Mouse (Mus musculus): ENCODE measurements around the gene Sntb2. TPM values are rescaled to one million over a fixed set of nuclear protein-coding genes. Genes with fewer than 3 reads are reported as not detected.
"Not testable (repeated sequence)": the region's sequence is repeated elsewhere in the genome, so short reads cannot be mapped to it uniquely, and the experiment has no call there.

Sntb2 gene
- total RNA-seq, 2 experiments from 2014 or later = 11.9 to 13.0 TPM

GRCm38 (mm10) chr8:106964573-106964972 lies 29.0 kb downstream of the Sntb2 start:
- no peak for DNase-seq (ENCODE audit: low spot score in 2 of 2)

- DNase-seq (ENCODE audit: low spot score in 2 of 2) = no peak
Measured at GRCm38 (mm10) chr8:106969964-106970363, 34.4 kb downstream of the Sntb2 start.

GRCm38 (mm10) chr8:106971916-106972315 lies 36.4 kb downstream of the Sntb2 start:
- no peak for DNase-seq (ENCODE audit: low spot score in 2 of 2)

- no peak for DNase-seq (ENCODE audit: low spot score in 2 of 2)
Measured at GRCm38 (mm10) chr8:106972538-106973264, 37.2 kb downstream of the Sntb2 start.

GRCm38 (mm10) chr8:106973526-106973925 lies 38.0 kb downstream of the Sntb2 start:
- not testable (repeated sequence) for DNase-seq (ENCODE audit: low spot score in 2 of 2)

- DNase-seq (ENCODE audit: low spot score in 2 of 2) = no peak
Measured at GRCm38 (mm10) chr8:106974754-106975153, 39.2 kb downstream of the Sntb2 start.

GRCm38 (mm10) chr8:106975764-106976163 lies 40.2 kb downstream of the Sntb2 start:
- no peak for DNase-seq (ENCODE audit: low spot score in 2 of 2)

GRCm38 (mm10) chr8:106976436-106976835 lies 40.9 kb downstream of the Sntb2 start:
- no peak for DNase-seq (ENCODE audit: low spot score in 2 of 2)

- DNase-seq (ENCODE audit: low spot score in 2 of 2) = peak; percentile 13 to 69
Measured at GRCm38 (mm10) chr8:106978755-106979251, 43.3 kb downstream of the Sntb2 start.

GRCm38 (mm10) chr8:106985404-106985821 lies 49.9 kb downstream of the Sntb2 start:
- peak in 1 of 2 experiments; percentile 63 for DNase-seq (ENCODE audit: low spot score in 2 of 2)

- DNase-seq (ENCODE audit: low spot score in 2 of 2) = no peak
Measured at GRCm38 (mm10) chr8:106985951-106986350, 50.4 kb downstream of the Sntb2 start.

GRCm38 (mm10) chr8:106987557-106987956 lies 52.0 kb downstream of the Sntb2 start:
- DNase-seq (ENCODE audit: low spot score in 2 of 2) = no peak

GRCm38 (mm10) chr8:106991393-106991792 lies 55.8 kb downstream of the Sntb2 start:
- no peak for DNase-seq (ENCODE audit: low spot score in 2 of 2)

- not testable (repeated sequence) for DNase-seq (ENCODE audit: low spot score in 2 of 2)
Measured at GRCm38 (mm10) chr8:106996339-106996738, 60.8 kb downstream of the Sntb2 start.

GRCm38 (mm10) chr8:106997416-106997815 lies 61.9 kb downstream of the Sntb2 start:
- no peak for DNase-seq (ENCODE audit: low spot score in 2 of 2)

GRCm38 (mm10) chr8:106999068-106999467 lies 63.5 kb downstream of the Sntb2 start:
- DNase-seq (ENCODE audit: low spot score in 2 of 2) = peak; percentile 51 to 71

GRCm38 (mm10) chr8:107002532-107002931 lies 67.0 kb downstream of the Sntb2 start:
- peak; percentile 88 to 91 for DNase-seq (ENCODE audit: low spot score in 2 of 2)

- DNase-seq (ENCODE audit: low spot score in 2 of 2) = no peak
Measured at GRCm38 (mm10) chr8:107007795-107008194, 72.2 kb downstream of the Sntb2 start.

- no peak for DNase-seq (ENCODE audit: low spot score in 2 of 2)
Measured at GRCm38 (mm10) chr8:107012666-107013065, 77.1 kb downstream of the Sntb2 start.

- no peak for DNase-seq (ENCODE audit: low spot score in 2 of 2)
Measured at GRCm38 (mm10) chr8:107014915-107015314, 79.4 kb downstream of the Sntb2 start.

GRCm38 (mm10) chr8:107023479-107023878 lies 87.9 kb downstream of the Sntb2 start:
- no peak for DNase-seq (ENCODE audit: low spot score in 2 of 2)

GRCm38 (mm10) chr8:107029310-107029709 lies 93.8 kb downstream of the Sntb2 start:
- DNase-seq (ENCODE audit: low spot score in 2 of 2) = no peak

- no peak for DNase-seq (ENCODE audit: low spot score in 2 of 2)
Measured at GRCm38 (mm10) chr8:107030058-107030457, 94.5 kb downstream of the Sntb2 start.

All from layer of hippocampus, postnatal 14 days (tissue).